Mouse (Mus musculus): ENCODE results near the gene Tha1. TPM values are rescaled to one million over a fixed set of nuclear protein-coding genes. Genes with fewer than 3 reads are reported as not detected.

The Tha1 gene
- polyA plus RNA-seq, 1 experiment from 2014 or later, result 2.5 TPM

Other genes starting within 250 kb of the Tha1 start
- 23.4 and 25.1 TPM in 2 replicates for gene Tnrc6c, start 219.2 kb downstream of the Tha1 start, polyA plus RNA-seq (2014; fragmentation: Nextera tagmentation; extraction: Ambion mirVana)
- gene Tmc8, start 91.4 kb downstream of the Tha1 start, polyA plus RNA-seq (2014; fragmentation: Nextera tagmentation; extraction: Ambion mirVana), result 0.48 and 0.68 TPM in 2 replicates
- gene Tmc6, start 91.3 kb downstream of the Tha1 start, polyA plus RNA-seq (2014; fragmentation: Nextera tagmentation; extraction: Ambion mirVana), result 3.3 and 4.9 TPM in 2 replicates
- 0.24 TPM in 1 of 2 replicates, not detected in the other for gene 6030468B19Rik, start 75.8 kb downstream of the Tha1 start, polyA plus RNA-seq (2014; fragmentation: Nextera tagmentation; extraction: Ambion mirVana)
- gene Gm20708, start 63.8 kb downstream of the Tha1 start, polyA plus RNA-seq (2014; fragmentation: Nextera tagmentation; extraction: Ambion mirVana), result 0.89 and 1.0 TPM in 2 replicates
- 17.6 and 18.9 TPM in 2 replicates for gene Syngr2, start 63.8 kb downstream of the Tha1 start, polyA plus RNA-seq (2014; fragmentation: Nextera tagmentation; extraction: Ambion mirVana)
- gene Afmid, start 47.6 kb downstream of the Tha1 start, polyA plus RNA-seq (2014; fragmentation: Nextera tagmentation; extraction: Ambion mirVana), result 5.2 and 7.1 TPM in 2 replicates
- gene Tk1, start 47.4 kb downstream of the Tha1 start, polyA plus RNA-seq (2014; fragmentation: Nextera tagmentation; extraction: Ambion mirVana), result 14.4 and 16.3 TPM in 2 replicates
- 35.5 and 36.3 TPM in 2 replicates for gene Birc5, start 24.2 kb downstream of the Tha1 start, polyA plus RNA-seq (2014; fragmentation: Nextera tagmentation; extraction: Ambion mirVana)
- gene Tmem235, start 12.7 kb downstream of the Tha1 start, polyA plus RNA-seq (2014; fragmentation: Nextera tagmentation; extraction: Ambion mirVana), result not detected in 2 replicates
- 2.9 and 3.0 TPM in 2 replicates for gene Socs3, start 96.6 kb upstream of the Tha1 start, polyA plus RNA-seq (2014; fragmentation: Nextera tagmentation; extraction: Ambion mirVana)
- 48.1 and 56.4 TPM in 2 replicates for gene Pgs1, start 112.8 kb upstream of the Tha1 start, polyA plus RNA-seq (2014; fragmentation: Nextera tagmentation; extraction: Ambion mirVana)